Mouse (Mus musculus): ENCODE measurements around the gene Spag7.

DNA sequence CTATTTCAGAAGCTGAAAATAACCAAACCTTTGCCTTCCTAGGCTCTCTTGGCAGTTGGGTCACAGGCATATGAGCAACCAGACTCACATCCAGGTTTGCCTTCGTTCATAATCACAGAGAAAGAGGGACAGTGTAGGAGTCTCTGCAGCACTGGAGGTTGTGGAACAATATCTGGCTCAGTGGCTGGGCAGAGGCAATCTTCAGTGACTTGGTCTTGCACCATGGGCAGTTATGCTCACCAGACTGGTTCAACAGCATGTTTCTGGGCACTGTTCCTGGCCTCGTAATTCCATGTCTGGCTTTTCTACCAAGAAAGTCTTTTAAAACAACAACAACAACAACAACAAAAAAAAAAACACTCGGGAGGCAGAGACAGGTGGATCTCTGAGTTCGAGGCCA lies 33.6 kb downstream of the Spag7 start:
- TF ChIP-seq CTCF (IDR thresholded peaks at IDR 0.05; ENCODE audit: borderline replicate concordance, extremely low read depth, insufficient read depth, insufficient read length) (no peak), POLR2A (IDR thresholded peaks at IDR 0.05; ENCODE audit: borderline replicate concordance, extremely low read depth, insufficient read depth, insufficient read length, poor library complexity, severe bottlenecking) (no peak)

All from brain, embryonic 14.5 days (tissue).